Mouse (Mus musculus): ENCODE results near the gene Acp1.

The Acp1 gene

DNA sequence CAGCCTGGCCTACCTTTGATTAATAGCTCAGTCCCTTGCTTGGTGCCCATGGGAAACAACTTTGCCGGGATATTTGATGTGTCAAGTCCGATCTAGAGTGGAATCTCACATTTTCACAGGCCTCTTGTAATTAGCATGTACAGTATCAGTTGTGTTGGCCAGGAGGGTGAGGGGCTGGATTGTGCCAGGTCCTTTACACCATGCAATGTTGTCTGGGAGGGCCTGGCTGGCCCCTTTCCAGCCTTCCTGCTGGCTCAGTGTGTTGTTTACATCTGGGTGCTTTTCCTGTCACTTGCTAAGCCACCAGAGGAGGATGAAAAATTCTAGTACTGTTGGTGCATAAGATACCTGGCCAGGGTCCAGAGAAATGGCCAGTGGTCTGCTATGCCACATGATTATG is 47.0 kb downstream of the Acp1 start:
- no peak for DNase-seq (ENCODE audit: low spot score)

DNA sequence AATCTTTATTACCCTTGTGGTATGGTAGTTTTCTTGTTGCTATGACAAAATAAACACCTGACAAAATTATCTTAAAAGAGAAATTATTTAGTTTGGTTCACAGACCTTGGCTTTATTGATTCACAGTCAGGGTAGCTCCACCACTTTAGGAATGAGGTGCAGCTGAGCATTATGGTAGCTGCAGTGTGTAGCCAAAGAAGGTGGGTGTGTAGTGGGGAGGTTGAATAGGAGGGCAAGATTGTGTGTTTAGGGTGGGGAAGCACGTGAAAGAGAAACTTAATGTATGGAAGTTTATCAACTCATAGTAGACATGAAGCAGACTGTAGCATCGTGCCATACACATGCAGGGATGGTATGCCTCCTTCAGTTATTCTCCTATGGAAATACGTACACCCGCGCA is 55.2 kb downstream of the Acp1 start:
- no peak for DNase-seq (ENCODE audit: low spot score)

- DNase-seq (ENCODE audit: low spot score): no peak
Measured at GRCm38 (mm10) chr12:30855442-30856159, 55.8 kb downstream of the Acp1 start.

GRCm38 (mm10) chr12:30851871-30852270 is 59.5 kb downstream of the Acp1 start:
- no peak for DNase-seq (ENCODE audit: low spot score)

- DNase-seq (ENCODE audit: low spot score): no peak
Measured at GRCm38 (mm10) chr12:30850902-30851301, 60.5 kb downstream of the Acp1 start.

- DNase-seq (ENCODE audit: low spot score): no peak
Measured at GRCm38 (mm10) chr12:30848521-30848920, 62.9 kb downstream of the Acp1 start.

Data from T-cell, adult 2 months (primary cell).